Comparison of ENCODE assay signal across 12 mouse cellular contexts in genomic region chr3:75395121-75395895, GRCm38 (mm10).
DNase-seq lines count a peak whose midpoint lies in the region; ATAC-seq and TF ChIP-seq lines count a peak whose summit lies in the region.
"Had no signal": no experiment of that assay in that cellular context is flagged by ENCODE, and none has a peak within 500 bp of the region (broad histone marks: within the 10 kb centered on the region; RNA-seq: fewer than 3 reads in every experiment).

No protein-coding gene starts in this region.

- ATAC-seq in heart, postnatal 0 days (ENCODE audit: insufficient read depth, low read depth), result no peak
- ATAC-seq in forebrain, embryonic 11.5 days (replicated peaks; ENCODE audit: low FRiP score), result peak; percentile 72
- peak; percentile 86 for ATAC-seq in hindbrain, embryonic 14.5 days (ENCODE audit: low FRiP score)
- ATAC-seq in midbrain, embryonic 13.5 days, result peak; percentile 91
- no peak for ATAC-seq in megakaryocyte, adult 5-6 weeks (ENCODE audit: poor library complexity, severe bottlenecking)
- ATAC-seq: intestine, embryonic 16.5 days had no signal

- no peak overlapping the region for H3K4me3 ChIP-seq in heart, postnatal 0 days (ENCODE audit: low read depth, low read length)
- no peak overlapping the region for H3K4me3 ChIP-seq in heart, adult 2 months
- H3K4me3 ChIP-seq in forebrain, embryonic 11.5 days (ENCODE audit: low read depth, low read length), result no peak overlapping the region
- H3K4me3 ChIP-seq in hindbrain, embryonic 14.5 days (replicated peaks; ENCODE audit: low read length), result no peak overlapping the region
- no peak overlapping the region for H3K4me3 ChIP-seq in midbrain, embryonic 13.5 days (replicated peaks)
- H3K4me3 ChIP-seq: embryonic facial prominence, embryonic 10.5 days; lung, embryonic 15.5 days had no signal

- DNase-seq in heart, postnatal 0 days (ENCODE audit: low spot score), result no peak
- DNase-seq in heart, adult 2 months, result no peak
- no peak for DNase-seq in forebrain, embryonic 11.5 days (ENCODE audit: low spot score)
- DNase-seq in hindbrain, embryonic 14.5 days (ENCODE audit: low spot score), result peak; percentile 35
- no peak for DNase-seq in adrenal gland, postnatal 4 days (ENCODE audit: low spot score in 2 of 2)
- DNase-seq in spleen, postnatal 14 days (ENCODE audit: low spot score in 2 of 2), result no peak
- DNase-seq: thymus, postnatal 4 days had no signal

- H3K27ac ChIP-seq in heart, postnatal 0 days (ENCODE audit: low read depth), result no peak overlapping the region
- H3K27ac ChIP-seq in heart, adult 2 months, result no peak overlapping the region
- H3K27ac ChIP-seq in forebrain, embryonic 11.5 days (ENCODE audit: low read depth, low read length), result no peak overlapping the region; the same call in 1 of the 2 replicates
- H3K27ac ChIP-seq in hindbrain, embryonic 14.5 days, result peak overlapping the region; percentile 72
- H3K27ac ChIP-seq in midbrain, embryonic 13.5 days, result peak overlapping the region; percentile 41
- H3K27ac ChIP-seq: embryonic facial prominence, embryonic 10.5 days; lung, embryonic 15.5 days had no signal

- H3K4me2 ChIP-seq in heart, postnatal 0 days (ENCODE audit: low read depth, low read length), result peak overlapping the region; percentile 36; the same call in 1 of the 2 replicates
- no peak overlapping the region for H3K4me2 ChIP-seq in forebrain, embryonic 11.5 days (ENCODE audit: low read depth, low read length, severe bottlenecking)
- 0 out of 2 replicates have a peak overlapping the region, but pooled peaks have one; percentile 3 for H3K4me2 ChIP-seq in hindbrain, embryonic 14.5 days (replicated peaks)
- H3K4me2 ChIP-seq in midbrain, embryonic 13.5 days (replicated peaks), result no peak overlapping the region
- H3K4me2 ChIP-seq: lung, embryonic 15.5 days had no signal

- H3K79me2 ChIP-seq in heart, adult 2 months (replicated peaks; ENCODE audit: control insufficient read depth, insufficient read depth, low read length), result no peaks in the 10 kb centered on the region

- no peak overlapping the region for H3K9ac ChIP-seq in heart, postnatal 0 days (replicated peaks; ENCODE audit: low read depth, low read length)
- H3K9ac ChIP-seq in heart, adult 2 months (ENCODE audit: low read depth, low read length), result no peak overlapping the region
- H3K9ac ChIP-seq in forebrain, embryonic 11.5 days (ENCODE audit: low read length), result no peak overlapping the region
- 0 out of 2 replicates have a peak overlapping the region, but pooled peaks have one; percentile 17 for H3K9ac ChIP-seq in hindbrain, embryonic 14.5 days
- 0 out of 2 replicates have a peak overlapping the region, but pooled peaks have one; percentile 34 for H3K9ac ChIP-seq in midbrain, embryonic 13.5 days (replicated peaks)
- H3K9ac ChIP-seq: lung, embryonic 15.5 days had no signal

- WGBS in heart, postnatal 0 days, result 54% methylated on average over 7 of the region's 7 CpGs
- 70% methylated on average over 7 of the region's 7 CpGs for WGBS in heart, adult 2 months
- WGBS in forebrain, embryonic 11.5 days, result 59% methylated on average over 7 of the region's 7 CpGs
- WGBS in hindbrain, embryonic 14.5 days, result 32% methylated on average over 7 of the region's 7 CpGs
- 51% methylated on average over 7 of the region's 7 CpGs for WGBS in midbrain, embryonic 13.5 days

- intact Hi-C loops in heart, adult 2 months (cut with DNase I), result no loop called here

- TF ChIP-seq EP300 in heart, postnatal 0 days (IDR thresholded peaks at IDR 0.05; ENCODE audit: low read depth), result no peak
- no peak for TF ChIP-seq EP300 in heart, adult 2 months (IDR thresholded peaks at IDR 0.05; ENCODE audit: insufficient read depth, low read depth, low read length)

- peaks cover 11% of the 10 kb centered on the region for H3K4me1 ChIP-seq in heart, postnatal 0 days (ENCODE audit: control insufficient read depth, insufficient read depth)
- H3K4me1 ChIP-seq in heart, adult 2 months (ENCODE audit: control insufficient read depth, insufficient read depth, low read length), result no peaks in the 10 kb centered on the region
- H3K4me1 ChIP-seq in forebrain, embryonic 11.5 days (replicated peaks; ENCODE audit: control insufficient read depth, insufficient read depth, low read length), result 0 out of 2 replicates have a peak, but pooled peaks cover 3% of the 10 kb centered on the region
- peaks cover 13% of the 10 kb centered on the region for H3K4me1 ChIP-seq in hindbrain, embryonic 14.5 days (replicated peaks; ENCODE audit: control insufficient read depth, insufficient read depth, low read length)
- peaks cover 20% of the 10 kb centered on the region for H3K4me1 ChIP-seq in midbrain, embryonic 13.5 days (replicated peaks)
- H3K4me1 ChIP-seq: embryonic facial prominence, embryonic 10.5 days; lung, embryonic 15.5 days had no signal

- TF ChIP-seq POLR2A in heart, adult 2 months (IDR thresholded peaks at IDR 0.05; ENCODE audit: insufficient read depth, low read depth, low read length), result no peak

- no peaks in the 10 kb centered on the region for H3K27me3 ChIP-seq in heart, postnatal 0 days (ENCODE audit: control insufficient read depth, insufficient read depth, low read length)
- no peaks in the 10 kb centered on the region for H3K27me3 ChIP-seq in heart, adult 2 months (ENCODE audit: control insufficient read depth, insufficient read depth, low read length)
- no peaks in the 10 kb centered on the region for H3K27me3 ChIP-seq in forebrain, embryonic 11.5 days (ENCODE audit: control insufficient read depth, insufficient read depth, low read length)
- H3K27me3 ChIP-seq in hindbrain, embryonic 14.5 days (ENCODE audit: control insufficient read depth, insufficient read depth, low read length), result no peaks in the 10 kb centered on the region
- H3K27me3 ChIP-seq in midbrain, embryonic 13.5 days, result no peaks in the 10 kb centered on the region
- H3K27me3 ChIP-seq: lung, embryonic 15.5 days had no signal

- H3K36me3 ChIP-seq in heart, postnatal 0 days (replicated peaks; ENCODE audit: control insufficient read depth, insufficient read depth, low read length), result no peaks in the 10 kb centered on the region
- H3K36me3 ChIP-seq in heart, adult 2 months (ENCODE audit: control insufficient read depth, insufficient read depth, low read length), result no peaks in the 10 kb centered on the region
- no peaks in the 10 kb centered on the region for H3K36me3 ChIP-seq in forebrain, embryonic 11.5 days (ENCODE audit: control insufficient read depth, insufficient read depth, low read length)
- H3K36me3 ChIP-seq in hindbrain, embryonic 14.5 days (replicated peaks; ENCODE audit: control insufficient read depth, insufficient read depth), result no peaks in the 10 kb centered on the region
- no peaks in the 10 kb centered on the region for H3K36me3 ChIP-seq in midbrain, embryonic 13.5 days
- H3K36me3 ChIP-seq: embryonic facial prominence, embryonic 10.5 days; lung, embryonic 15.5 days had no signal

- no peak for TF ChIP-seq CTCF in heart, postnatal 0 days (IDR thresholded peaks at IDR 0.05; ENCODE audit: low read depth)
- no peak for TF ChIP-seq CTCF in heart, adult 2 months (IDR thresholded peaks at IDR 0.05)

- H3K9me3 ChIP-seq in heart, postnatal 0 days (replicated peaks; ENCODE audit: control insufficient read depth, low read length), result no peaks in the 10 kb centered on the region
- H3K9me3 ChIP-seq in forebrain, embryonic 11.5 days (ENCODE audit: control insufficient read depth, low read length), result no peaks in the 10 kb centered on the region
- no peaks in the 10 kb centered on the region for H3K9me3 ChIP-seq in hindbrain, embryonic 14.5 days (ENCODE audit: control insufficient read depth, low read length)
- H3K9me3 ChIP-seq in midbrain, embryonic 13.5 days, result no peaks in the 10 kb centered on the region
- H3K9me3 ChIP-seq: embryonic facial prominence, embryonic 10.5 days; lung, embryonic 15.5 days had no signal

Comparison
In these comparisons a context has a peak if more than half of its experiments do, and no peak if none do; other contexts are left out.
1. ATAC-seq: peak in forebrain, embryonic 11.5 days (single experiment), hindbrain, embryonic 14.5 days (single experiment) and midbrain, embryonic 13.5 days (single experiment); none in heart, postnatal 0 days (single experiment) and megakaryocyte, adult 5-6 weeks (single experiment).
2. H3K27ac ChIP-seq: peak in hindbrain, embryonic 14.5 days (single experiment) and midbrain, embryonic 13.5 days (single experiment); none in heart, postnatal 0 days (single experiment), heart, adult 2 months (single experiment) and forebrain, embryonic 11.5 days (single experiment).
3. H3K4me2 ChIP-seq: peak in heart, postnatal 0 days (single experiment) and hindbrain, embryonic 14.5 days (single experiment); none in forebrain, embryonic 11.5 days (single experiment) and midbrain, embryonic 13.5 days (single experiment).
4. H3K9ac ChIP-seq: peak in hindbrain, embryonic 14.5 days (single experiment) and midbrain, embryonic 13.5 days (single experiment); none in heart, postnatal 0 days (single experiment), heart, adult 2 months (single experiment) and forebrain, embryonic 11.5 days (single experiment).